Mouse (Mus musculus) liver, embryonic 11.5 days (tissue): ENCODE measurements at regions not wholly inside any gene's neighbourhood (a gene's known extent, or its start where the extent isn't known, plus 50 kb on each side); places are given as distances from the start of the nearest gene placed in this dataset.

Experiments used
- ATAC-seq: fragments of 200-750 bp; cut with Nextera tagmentation; replicated peaks from 2 replicates; pipeline ENCODE4 v1.8.0; 2017; ENCODE audit warnings: moderate number of reproducible peaks, mild to moderate bottlenecking, moderate TSS enrichment, moderate library complexity; ENCODE audit not compliant: low FRiP score
- DNase-seq: peaks from one replicate; pipeline ENCODE4 v3.0.0-alpha.2; 2017; ENCODE audit warnings: low spot score
- H3K27ac ChIP-seq: fragments of 300-500 bp; sonication (generic); 2 replicates; pipeline ENCODE4 v1.5.1; 2014; ENCODE audit warnings: mild to moderate bottlenecking, low read depth, low read length, control low read depth
- H3K27me3 ChIP-seq: fragments of 300-500 bp; sonication (generic); replicated peaks from 2 replicates; pipeline ENCODE4 v1.6.1; 2014; ENCODE audit warnings: low read length, mixed read lengths; ENCODE audit not compliant: control insufficient read depth, insufficient read depth
- H3K36me3 ChIP-seq: fragments of 300-500 bp; sonication (generic); 2 replicates; pipeline ENCODE4 v1.6.1; 2014; ENCODE audit warnings: mild to moderate bottlenecking, low read length, moderate library complexity, mixed read lengths; ENCODE audit not compliant: control insufficient read depth, insufficient read depth
- H3K4me1 ChIP-seq: fragments of 300-500 bp; sonication (generic); replicated peaks from 2 replicates; pipeline ENCODE4 v1.6.1; 2014; ENCODE audit warnings: low read length, mixed read lengths; ENCODE audit not compliant: control insufficient read depth, insufficient read depth
- H3K4me2 ChIP-seq: fragments of 300-500 bp; sonication (generic); 2 replicates; pipeline ENCODE4 v1.6.1; 2014; ENCODE audit warnings: mild to moderate bottlenecking, control low read depth, moderate library complexity
- H3K4me3 ChIP-seq: fragments of 300-500 bp; sonication (generic); 2 replicates; pipeline ENCODE4 v1.5.1; 2014; ENCODE audit warnings: low read depth, low read length, control low read depth
- H3K9ac ChIP-seq: fragments of 300-500 bp; sonication (generic); 2 replicates; pipeline ENCODE4 v1.6.1; 2014; ENCODE audit warnings: low read depth, low read length, control low read depth
- H3K9me3 ChIP-seq: fragments of 300-500 bp; sonication (generic); 2 replicates; pipeline ENCODE4 v1.6.1; 2016; ENCODE audit warnings: low read length, inconsistent platforms, mixed read lengths; ENCODE audit not compliant: control insufficient read depth
- WGBS: fragments of 180-500 bp; shearing (Covaris S2); extraction: QIAGEN DNeasy Blood & Tissue Kit; methylation state at CpG from one replicate; pipeline ENCODE4 v1.1.7; 2014; 5-methylcytosine and 5-hydroxymethylcytosine counted together

- Histone ChIP-seq H3K4me1 (no peaks in the 10 kb centered on the region), H3K4me2 (no peak overlapping the region), H3K27me3 (no peaks in the 10 kb centered on the region), H3K36me3 (no peaks in the 10 kb centered on the region), H3K4me3 (no peak overlapping the region), H3K27ac (no peak overlapping the region), H3K9me3 (no peaks in the 10 kb centered on the region), H3K9ac (no peak overlapping the region)
- ATAC-seq: no peak
- WGBS: 63% methylated on average over 3 of the region's 3 CpGs
- DNase-seq: no peak
Measured at GRCm38 (mm10) chr9:14207561-14207936, 67.3 kb upstream of the Sesn3 start.

- no peak for DNase-seq
- no peak overlapping the region for H3K9ac ChIP-seq
- no peak overlapping the region for H3K4me3 ChIP-seq
- no peaks in the 10 kb centered on the region for H3K27me3 ChIP-seq
- ATAC-seq: no peak
- H3K9me3 ChIP-seq: no peaks in the 10 kb centered on the region
- H3K36me3 ChIP-seq: no peaks in the 10 kb centered on the region
- H3K4me1 ChIP-seq: no peaks in the 10 kb centered on the region
- WGBS: 73% methylated on average over 2 of the region's 2 CpGs
- no peak overlapping the region for H3K27ac ChIP-seq
- H3K4me2 ChIP-seq: no peak overlapping the region
Measured at GRCm38 (mm10) chr9:14213283-14213682, 61.6 kb upstream of the Sesn3 start.

GRCm38 (mm10) chr9:14215171-14215782 lies 59.6 kb upstream of the Sesn3 start:
- H3K9ac ChIP-seq: no peak overlapping the region
- 48% methylated on average over 5 of the region's 5 CpGs for WGBS
- ATAC-seq (peak; percentile 51), DNase-seq (no peak)
- no peaks in the 10 kb centered on the region for H3K9me3 ChIP-seq
- 0 out of 2 replicates have a peak overlapping the region, but pooled peaks have one; percentile 21 for H3K27ac ChIP-seq
- H3K4me3 ChIP-seq: no peak overlapping the region
- H3K4me1 ChIP-seq: no peaks in the 10 kb centered on the region
- H3K4me2 ChIP-seq: no peak overlapping the region
- no peaks in the 10 kb centered on the region for H3K36me3 ChIP-seq
- no peaks in the 10 kb centered on the region for H3K27me3 ChIP-seq

GRCm38 (mm10) chr9:14215961-14216360 lies 58.9 kb upstream of the Sesn3 start:
- ATAC-seq (no peak), DNase-seq (no peak)
- Histone ChIP-seq H3K36me3 (no peaks in the 10 kb centered on the region), H3K27me3 (no peaks in the 10 kb centered on the region), H3K4me1 (no peaks in the 10 kb centered on the region), H3K4me3 (no peak overlapping the region), H3K27ac (0 out of 2 replicates have a peak overlapping the region, but pooled peaks have one; percentile 21), H3K9ac (no peak overlapping the region), H3K4me2 (no peak overlapping the region), H3K9me3 (no peaks in the 10 kb centered on the region)
- WGBS: 74% methylated on average over 5 of the region's 5 CpGs

- H3K9me3 ChIP-seq: no peaks in the 10 kb centered on the region
- no peaks in the 10 kb centered on the region for H3K36me3 ChIP-seq
- H3K4me2 ChIP-seq: no peak overlapping the region
- no peak overlapping the region for H3K4me3 ChIP-seq
- no peaks in the 10 kb centered on the region for H3K4me1 ChIP-seq
- DNase-seq (no peak), ATAC-seq (no peak)
- WGBS: 43% methylated on average over 2 of the region's 2 CpGs
- no peak overlapping the region for H3K9ac ChIP-seq
- no peaks in the 10 kb centered on the region for H3K27me3 ChIP-seq
- H3K27ac ChIP-seq: no peak overlapping the region
Measured at GRCm38 (mm10) chr9:14222936-14223335, 51.9 kb upstream of the Sesn3 start.
